9 mouse cellular contexts compared by ENCODE assay signal in genomic region chr11:73169231-73169630, GRCm38 (mm10). TPM values are rescaled to one million over a fixed set of nuclear protein-coding genes. Genes with fewer than 3 reads are reported as not detected.
A peak's percentile ranks its signal among the peaks of the same experiment; 100 is the strongest.
DNase-seq lines count a peak whose midpoint lies in the region; ATAC-seq and TF ChIP-seq lines count a peak whose summit lies in the region.
"Had no signal": no experiment of that assay in that cellular context is flagged by ENCODE, and none has a peak within 500 bp of the region (broad histone marks: within the 10 kb centered on the region; RNA-seq: fewer than 3 reads in every experiment).

No protein-coding gene starts in this region.

- no peak for TF ChIP-seq POLR2A in CH12.LX (IDR thresholded peaks at IDR 0.05; ENCODE audit: low read depth, low read length)

- H3K9me3 ChIP-seq in forebrain, embryonic 11.5 days (ENCODE audit: control insufficient read depth, low read length): no peaks in the 10 kb centered on the region
- H3K9me3 ChIP-seq in forebrain, embryonic 12.5 days: no peaks in the 10 kb centered on the region
- H3K9me3 ChIP-seq in CH12.LX (replicated peaks; ENCODE audit: low read length): no peaks in the 10 kb centered on the region
- H3K9me3 ChIP-seq: embryonic facial prominence, embryonic 12.5 days had no signal

- H3K79me2 ChIP-seq in CH12.LX (replicated peaks; ENCODE audit: control insufficient read depth, extremely low read depth, insufficient read depth, poor library complexity, severe bottlenecking): 0 out of 2 replicates have a peak, but pooled peaks cover 4% of the 10 kb centered on the region

- no peaks in the 10 kb centered on the region for H3K27me3 ChIP-seq in forebrain, embryonic 11.5 days (ENCODE audit: control insufficient read depth, insufficient read depth, low read length)
- no peaks in the 10 kb centered on the region for H3K27me3 ChIP-seq in forebrain, embryonic 12.5 days
- H3K27me3 ChIP-seq in CH12.LX (replicated peaks): no peaks in the 10 kb centered on the region
- H3K27me3 ChIP-seq: embryonic facial prominence, embryonic 12.5 days had no signal

- H3K4me3 ChIP-seq in forebrain, embryonic 11.5 days (ENCODE audit: low read depth, low read length): no peak overlapping the region
- no peak overlapping the region for H3K4me3 ChIP-seq in forebrain, embryonic 12.5 days (replicated peaks)
- no peak overlapping the region for H3K4me3 ChIP-seq in CH12.LX (replicated peaks in 1 of 3; ENCODE audit: low read depth in 2 of 3, low read length in 2 of 3, poor library complexity in 1 of 3)
- H3K4me3 ChIP-seq: embryonic facial prominence, embryonic 12.5 days had no signal

- H3K4me2 ChIP-seq in forebrain, embryonic 11.5 days (ENCODE audit: low read depth, low read length, severe bottlenecking): no peak overlapping the region
- no peak overlapping the region for H3K4me2 ChIP-seq in forebrain, embryonic 12.5 days
- no peak overlapping the region for H3K4me2 ChIP-seq in CH12.LX (ENCODE audit: insufficient read depth, low read depth, poor library complexity, severe bottlenecking)
- H3K4me2 ChIP-seq: embryonic facial prominence, embryonic 12.5 days had no signal

- TF ChIP-seq CTCF in CH12.LX (conservative IDR thresholded peaks at IDR 0.05 in 1 of 2, IDR thresholded peaks at IDR 0.05 in 1 of 2; ENCODE audit: low read depth in 2 of 2, low read length in 2 of 2): peak; percentile 86 to 91

- H3K27ac ChIP-seq in forebrain, embryonic 11.5 days (ENCODE audit: low read depth, low read length): no peak overlapping the region
- H3K27ac ChIP-seq in forebrain, embryonic 12.5 days: no peak overlapping the region
- H3K27ac ChIP-seq in CH12.LX (ENCODE audit: insufficient read depth, low read depth): no peak overlapping the region
- H3K27ac ChIP-seq: embryonic facial prominence, embryonic 12.5 days had no signal

- in situ Hi-C loops in CH12.LX (cut with MboI; ENCODE audit: low pct_ligation_motif_present, low pct_unique_long_range_greater_than_20kb, low sequenced_read_pairs): no loop called here

- H3K36me3 ChIP-seq in forebrain, embryonic 11.5 days (ENCODE audit: control insufficient read depth, insufficient read depth, low read length): no peaks in the 10 kb centered on the region; the same call in 1 of the 2 replicates
- H3K36me3 ChIP-seq in forebrain, embryonic 12.5 days (replicated peaks): peaks cover 9% of the 10 kb centered on the region
- H3K36me3 ChIP-seq in CH12.LX (replicated peaks in 1 of 2; ENCODE audit: control insufficient read depth in 1 of 2, insufficient read depth in 1 of 2, low read length in 1 of 2): peaks cover 13 to 77% of the 10 kb centered on the region in 2 experiments

- dilution Hi-C loops in CH12.LX (cut with MboI; ENCODE audit: extremely low pct_ligation_motif_present, extremely low pct_unique_long_range_greater_than_20kb, low sequenced_read_pairs): no loop called here

- peak; percentile 54; the same call in 1 of the 2 replicates for ATAC-seq in forebrain, embryonic 11.5 days (replicated peaks; ENCODE audit: low FRiP score)
- no peak for ATAC-seq in forebrain, embryonic 12.5 days (ENCODE audit: low FRiP score)
- ATAC-seq in hematopoietic stem cell, adult 5-6 weeks (replicated peaks in 1 of 2; ENCODE audit: insufficient read depth in 1 of 2, low FRiP score in 2 of 2, low TSS enrichment in 1 of 2, low read depth in 1 of 2, poor library complexity in 2 of 2, severe bottlenecking in 2 of 2): peak; percentile 70 to 76; a peak in 3 of 4 replicates

- H3K9ac ChIP-seq in forebrain, embryonic 11.5 days (ENCODE audit: low read length): no peak overlapping the region
- H3K9ac ChIP-seq in forebrain, embryonic 12.5 days: no peak overlapping the region
- no peak overlapping the region for H3K9ac ChIP-seq in CH12.LX (ENCODE audit: insufficient read depth, low read depth)
- H3K9ac ChIP-seq: embryonic facial prominence, embryonic 12.5 days had no signal

- TF ChIP-seq EP300 in CH12.LX (IDR thresholded peaks at IDR 0.05; ENCODE audit: low read length): no peak

- H3K4me1 ChIP-seq in forebrain, embryonic 11.5 days (replicated peaks; ENCODE audit: control insufficient read depth, insufficient read depth, low read length): no peaks in the 10 kb centered on the region
- no peaks in the 10 kb centered on the region for H3K4me1 ChIP-seq in forebrain, embryonic 12.5 days
- H3K4me1 ChIP-seq in CH12.LX (ENCODE audit: control insufficient read depth in 1 of 2, insufficient read depth in 2 of 2): peaks cover 0 to 20% of the 10 kb centered on the region in 2 experiments; a peak in 2 of 4 replicates
- H3K4me1 ChIP-seq: embryonic facial prominence, embryonic 12.5 days had no signal

- 47% methylated on average over 4 of the region's 4 CpGs for WGBS in forebrain, embryonic 11.5 days
- WGBS in forebrain, embryonic 12.5 days: 39% methylated on average over 4 of the region's 4 CpGs

- peak; percentile 76 for DNase-seq in forebrain, embryonic 11.5 days (ENCODE audit: low spot score)
- DNase-seq in CH12.LX (ENCODE audit: extremely low read depth): peak; percentile 79
- DNase-seq in c-Kit-positive CD71-positive TER-119-negative erythroid progenitor cells, embryonic 14.5 days (ENCODE audit: low read depth): peak; percentile 67
- DNase-seq in layer of hippocampus, postnatal 36 days: peak; percentile 53 to 54
- peak; percentile 60 for DNase-seq in mesoderm, embryonic 11.5 days (ENCODE audit: low read depth, low spot score)
- peak; percentile 28 to 76 for DNase-seq in spleen, postnatal 10 days (ENCODE audit: low spot score in 2 of 2)

- TF ChIP-seq RAD21 in CH12.LX (IDR thresholded peaks at IDR 0.05; ENCODE audit: low read depth, low read length): peak; percentile 63

TF ChIP-seq in CH12.LX, 34 proteins besides CTCF, POLR2A, EP300 and RAD21:
- TF ChIP-seq HCFC1 (IDR thresholded peaks at IDR 0.05; ENCODE audit: low read depth, low read length): no peak
- peak; percentile 70 for TF ChIP-seq SMC3 (IDR thresholded peaks at IDR 0.05; ENCODE audit: low read depth, low read length)

RNA-seq across cellular contexts. Expression of gene Emc6, which starts 7.6 kb away (rescaled TPM):
- 122 and 135 TPM in 2 replicates for polyA plus RNA-seq in forebrain, embryonic 11.5 days (2014; fragmentation: Nextera tagmentation; extraction: Ambion mirVana)
- 123 and 129 TPM in 2 replicates for polyA plus RNA-seq in forebrain, embryonic 12.5 days (2016; fragmentation: Nextera tagmentation; extraction: Ambion mirVana)
- total RNA-seq in CH12.LX (2012; rRNA removed): 123 and 124 TPM in 2 replicates
- total RNA-seq in CH12.LX (2014; rRNA removed): 252 and 292 TPM in 2 replicates
- 138 and 176 TPM in 2 replicates for polyA plus RNA-seq in CH12.LX (2012; ENCODE audit: insufficient read length, low read depth)
- total RNA-seq in hematopoietic stem cell, adult 5-6 weeks (2017): 40.5 and 44.5 TPM in 2 replicates
- 10 to 100 TPM; 51.5 to 59.7 TPM for total RNA-seq in layer of hippocampus, postnatal 36 days (2021)

RNA-seq across cellular contexts. Expression of gene Tax1bp3, which starts 7.7 kb away (rescaled TPM):
- 157 and 171 TPM in 2 replicates for polyA plus RNA-seq in forebrain, embryonic 11.5 days (2014; fragmentation: Nextera tagmentation; extraction: Ambion mirVana)
- 158 and 163 TPM in 2 replicates for polyA plus RNA-seq in forebrain, embryonic 12.5 days (2016; fragmentation: Nextera tagmentation; extraction: Ambion mirVana)
- total RNA-seq in CH12.LX (2012; rRNA removed) (2.8 and 3.3 TPM in 2 replicates), CH12.LX (2014; rRNA removed) (2.5 and 2.6 TPM in 2 replicates)
- 3.3 and 3.5 TPM in 2 replicates for polyA plus RNA-seq in CH12.LX (2012; ENCODE audit: insufficient read length, low read depth)
- total RNA-seq in hematopoietic stem cell, adult 5-6 weeks (2017): 5.3 and 9.7 TPM in 2 replicates
- 10 to 100 TPM; 10.9 to 11.2 TPM for total RNA-seq in layer of hippocampus, postnatal 36 days (2021)

RNA-seq across cellular contexts. Expression of gene P2rx5, which starts 9.0 kb away (rescaled TPM):
- 0.12 TPM in 1 of 2 replicates, not detected in the other for polyA plus RNA-seq in forebrain, embryonic 11.5 days (2014; fragmentation: Nextera tagmentation; extraction: Ambion mirVana)
- 0.27 and 0.42 TPM in 2 replicates for polyA plus RNA-seq in forebrain, embryonic 12.5 days (2016; fragmentation: Nextera tagmentation; extraction: Ambion mirVana)
- 0.21 and 0.25 TPM in 2 replicates for total RNA-seq in CH12.LX (2012; rRNA removed)
- 0.09 and 0.40 TPM in 2 replicates for total RNA-seq in CH12.LX (2014; rRNA removed)
- polyA plus RNA-seq in CH12.LX (2012; ENCODE audit: insufficient read length, low read depth): 0.80 and 0.83 TPM in 2 replicates
- not detected in 2 replicates for total RNA-seq in hematopoietic stem cell, adult 5-6 weeks (2017)
- total RNA-seq in layer of hippocampus, postnatal 36 days (2021): 1 to 10 TPM; 2.3 to 3.4 TPM

RNA-seq across cellular contexts. Expression of gene Ctns, which starts 29.6 kb away (rescaled TPM):
- polyA plus RNA-seq in forebrain, embryonic 11.5 days (2014; fragmentation: Nextera tagmentation; extraction: Ambion mirVana): 19.7 and 19.8 TPM in 2 replicates
- polyA plus RNA-seq in forebrain, embryonic 12.5 days (2016; fragmentation: Nextera tagmentation; extraction: Ambion mirVana): 19.0 and 19.2 TPM in 2 replicates
- 4.8 and 5.2 TPM in 2 replicates for total RNA-seq in CH12.LX (2012; rRNA removed)
- 5.8 and 5.9 TPM in 2 replicates for total RNA-seq in CH12.LX (2014; rRNA removed)
- polyA plus RNA-seq in CH12.LX (2012; ENCODE audit: insufficient read length, low read depth): 4.5 and 5.2 TPM in 2 replicates
- total RNA-seq in hematopoietic stem cell, adult 5-6 weeks (2017): 6.6 and 16.3 TPM in 2 replicates
- 10 to 100 TPM; 21.2 to 24.8 TPM for total RNA-seq in layer of hippocampus, postnatal 36 days (2021)

RNA-seq across cellular contexts. Expression of gene Shpk, which starts 30.0 kb away (rescaled TPM):
- polyA plus RNA-seq in forebrain, embryonic 11.5 days (2014; fragmentation: Nextera tagmentation; extraction: Ambion mirVana): 0.72 and 1.0 TPM in 2 replicates
- polyA plus RNA-seq in forebrain, embryonic 12.5 days (2016; fragmentation: Nextera tagmentation; extraction: Ambion mirVana): 1.1 and 1.2 TPM in 2 replicates
- total RNA-seq in CH12.LX (2012; rRNA removed): 1.5 and 1.8 TPM in 2 replicates
- total RNA-seq in CH12.LX (2014; rRNA removed): 1.3 and 1.4 TPM in 2 replicates
- polyA plus RNA-seq in CH12.LX (2012; ENCODE audit: insufficient read length, low read depth): 0.76 and 0.83 TPM in 2 replicates
- 1.9 and 2.7 TPM in 2 replicates for total RNA-seq in hematopoietic stem cell, adult 5-6 weeks (2017)
- 1 to 10 TPM; 3.4 to 3.5 TPM for total RNA-seq in layer of hippocampus, postnatal 36 days (2021)
